Mouse (Mus musculus) neural tube, embryonic 13.5 days (tissue): ENCODE measurements around the gene Napb. TPM values are rescaled to one million over a fixed set of nuclear protein-coding genes. Genes with fewer than 3 reads are reported as not detected.

Experiments used
- ATAC-seq: fragments of 200-750 bp; cut with Nextera tagmentation; 2 replicates; pipeline ENCODE4 v1.8.0; 2017; ENCODE audit warnings: low read depth, mild to moderate bottlenecking, moderate TSS enrichment, moderate library complexity
- H3K27ac ChIP-seq: fragments of 300-500 bp; sonication (generic); replicated peaks from 2 replicates; pipeline ENCODE4 v1.5.1; 2015; ENCODE audit warnings: moderate library complexity, mild to moderate bottlenecking, inconsistent platforms
- H3K27me3 ChIP-seq: fragments of 300-500 bp; sonication (generic); 2 replicates; pipeline ENCODE4 v1.6.1; 2015; ENCODE audit warnings: mild to moderate bottlenecking, inconsistent platforms
- H3K36me3 ChIP-seq: fragments of 300-500 bp; sonication (generic); 2 replicates; pipeline ENCODE4 v1.6.1; 2015; ENCODE audit warnings: mild to moderate bottlenecking, inconsistent platforms
- H3K4me1 ChIP-seq: fragments of 300-500 bp; sonication (generic); replicated peaks from 2 replicates; pipeline ENCODE4 v1.6.1; 2015; ENCODE audit warnings: inconsistent platforms
- H3K4me2 ChIP-seq: fragments of 300-500 bp; sonication (generic); 2 replicates; pipeline ENCODE4 v1.6.1; 2015; ENCODE audit warnings: inconsistent platforms, mild to moderate bottlenecking, moderate library complexity
- H3K4me3 ChIP-seq: fragments of 300-500 bp; sonication (generic); 2 replicates; pipeline ENCODE4 v1.5.1; 2015; ENCODE audit warnings: mild to moderate bottlenecking, inconsistent platforms
- H3K9ac ChIP-seq: fragments of 300-500 bp; sonication (generic); 2 replicates; pipeline ENCODE4 v1.6.1; 2015; ENCODE audit warnings: moderate library complexity, mild to moderate bottlenecking, inconsistent platforms
- H3K9me3 ChIP-seq: fragments of 300-500 bp; sonication (generic); 2 replicates; pipeline ENCODE4 v1.6.1; 2016; ENCODE audit warnings: inconsistent platforms
- WGBS: fragments of 180-500 bp; shearing (Covaris S2); methylation state at CpG from one replicate; pipeline ENCODE4 v1.1.7; 2015; 5-methylcytosine and 5-hydroxymethylcytosine counted together
- polyA plus RNA-seq: library from polyadenylated mRNA; unstranded; fragments of >200 nt; fragmentation: Nextera tagmentation; extraction: Ambion mirVana; gene quantifications from 2 replicates; pipeline ENCODE4 v1.2.1, GENCODE M21; 2015

Gene Napb
- polyA plus RNA-seq, 1 experiment from 2014 or later = 50.0 TPM

- 95% methylated on average over 2 of the region's 2 CpGs for WGBS
- no peak overlapping the region for H3K4me3 ChIP-seq
- H3K27me3 ChIP-seq = no peaks in the 10 kb centered on the region
- H3K9me3 ChIP-seq = no peaks in the 10 kb centered on the region
- no peak overlapping the region for H3K4me2 ChIP-seq
- peaks cover 33% of the 10 kb centered on the region for H3K4me1 ChIP-seq
- peaks cover 59% of the 10 kb centered on the region for H3K36me3 ChIP-seq
- H3K27ac ChIP-seq = no peak overlapping the region
- no peak overlapping the region for H3K9ac ChIP-seq
- ATAC-seq = no peak
Measured at GRCm38 (mm10) chr2:148684972-148685371, 47.3 kb downstream of the Napb start.

GRCm38 (mm10) chr2:148683031-148683430 lies 49.2 kb downstream of the Napb start:
- no peak for ATAC-seq
- Histone ChIP-seq H3K27me3 (no peaks in the 10 kb centered on the region), H3K9ac (no peak overlapping the region), H3K4me3 (no peak overlapping the region), H3K9me3 (no peaks in the 10 kb centered on the region), H3K4me1 (peaks cover 51% of the 10 kb centered on the region), H3K36me3 (peaks cover 46% of the 10 kb centered on the region), H3K27ac (no peak overlapping the region), H3K4me2 (no peak overlapping the region)
- 94% methylated on average over 1 of the region's 1 CpGs for WGBS

- peaks cover 38% of the 10 kb centered on the region for H3K36me3 ChIP-seq
- peak overlapping the region; percentile 91 for H3K4me2 ChIP-seq
- H3K27ac ChIP-seq = peak overlapping the region; percentile 89
- no peaks in the 10 kb centered on the region for H3K27me3 ChIP-seq
- ATAC-seq = peak; percentile 59
- WGBS = 11% methylated on average over 17 of the region's 17 CpGs
- peak overlapping the region; percentile 74 for H3K4me3 ChIP-seq
- no peaks in the 10 kb centered on the region for H3K9me3 ChIP-seq
- H3K9ac ChIP-seq = peak overlapping the region; percentile 91
- H3K4me1 ChIP-seq = peaks cover 57% of the 10 kb centered on the region
Measured at GRCm38 (mm10) chr2:148681461-148681891, 50.8 kb downstream of the Napb start.

- Histone ChIP-seq H3K4me3 (peak within 1 kb of the TSS; percentile 74), H3K4me1 (peaks cover 55% of the 10 kb centered on the region), H3K4me2 (peak within 1 kb of the TSS; percentile 91), H3K27ac (peak within 1 kb of the TSS; percentile 89), H3K9ac (peak within 1 kb of the TSS; percentile 91), H3K36me3 (peaks cover 38% of the 10 kb centered on the region), H3K27me3 (no peaks in the 10 kb centered on the region), H3K9me3 (no peaks in the 10 kb centered on the region)
- ATAC-seq = peak; percentile 92
- under 1% methylated on average over 39 of the region's 39 CpGs for WGBS
Measured at GRCm38 (mm10) chr2:148680775-148681291, 51.4 kb downstream of the Napb start, which contains the start of gene Gzf1. Gzf1 (plus strand) TSS chr2:148681023.

GRCm38 (mm10) chr2:148679346-148679745 lies 52.9 kb downstream of the Napb start:
- H3K4me1 ChIP-seq = peaks cover 56% of the 10 kb centered on the region
- peaks cover 34% of the 10 kb centered on the region for H3K36me3 ChIP-seq
- H3K9ac ChIP-seq = peak overlapping the region; percentile 56
- H3K4me3 ChIP-seq = peak overlapping the region; percentile 22
- peak overlapping the region; percentile 91 for H3K4me2 ChIP-seq
- ATAC-seq = peak; percentile 3; the same call in 1 of the 2 replicates
- whole genome bisulfite sequencing = 4% methylated on average over 9 of the region's 9 CpGs
- no peaks in the 10 kb centered on the region for H3K9me3 ChIP-seq
- H3K27ac ChIP-seq = peak overlapping the region; percentile 89
- no peaks in the 10 kb centered on the region for H3K27me3 ChIP-seq

- H3K9me3 ChIP-seq = no peaks in the 10 kb centered on the region
- no peaks in the 10 kb centered on the region for H3K27me3 ChIP-seq
- peak; percentile 49 for ATAC-seq
- H3K4me3 ChIP-seq = peak overlapping the region; percentile 45
- H3K4me2 ChIP-seq = peak overlapping the region; percentile 91
- H3K4me1 ChIP-seq = peaks cover 68% of the 10 kb centered on the region
- WGBS = 4% methylated on average over 26 of the region's 26 CpGs
- H3K27ac ChIP-seq = peak overlapping the region; percentile 89
- peaks cover 24% of the 10 kb centered on the region for H3K36me3 ChIP-seq
- peak overlapping the region; percentile 71 for H3K9ac ChIP-seq
Measured at GRCm38 (mm10) chr2:148677801-148678200, 54.5 kb downstream of the Napb start.

- 1% methylated on average over 58 of the region's 58 CpGs for WGBS
Measured at GRCm38 (mm10) chr2:148672199-148673096, 59.8 kb downstream of the Napb start, which contains the start of gene Nxt1. Nxt1 (plus strand) TSS chr2:148672601.

GRCm38 (mm10) chr2:148663458-148663857 lies 68.8 kb downstream of the Napb start:
- Histone ChIP-seq H3K27ac (no peak overlapping the region), H3K9me3 (no peaks in the 10 kb centered on the region), H3K4me2 (no peak overlapping the region), H3K4me1 (no peaks in the 10 kb centered on the region), H3K4me3 (no peak overlapping the region), H3K27me3 (no peaks in the 10 kb centered on the region), H3K9ac (no peak overlapping the region), H3K36me3 (no peaks in the 10 kb centered on the region)
- 93% methylated on average over 1 of the region's 1 CpGs for WGBS
- no peak for ATAC-seq

More at GRCm38 (mm10) chr2:148672199-148673096, 59.8 kb downstream of the Napb start, which contains the start of gene Nxt1:
- peaks cover 27% of the 10 kb centered on the region for H3K4me1 ChIP-seq
- H3K4me3 ChIP-seq = peak within 1 kb of the TSS; percentile 81
- peak within 1 kb of the TSS; percentile 75 for H3K4me2 ChIP-seq
- peak; percentile 100 for ATAC-seq
- peaks cover 24% of the 10 kb centered on the region for H3K36me3 ChIP-seq
- peak within 1 kb of the TSS; percentile 82 for H3K27ac ChIP-seq
- H3K9me3 ChIP-seq = no peaks in the 10 kb centered on the region
- H3K9ac ChIP-seq = peak within 1 kb of the TSS; percentile 83
- no peaks in the 10 kb centered on the region for H3K27me3 ChIP-seq

GRCm38 (mm10) chr2:148654961-148655360 lies 77.3 kb downstream of the Napb start:
- Histone ChIP-seq H3K4me1 (peaks cover 17% of the 10 kb centered on the region), H3K9ac (no peak overlapping the region), H3K27me3 (no peaks in the 10 kb centered on the region), H3K4me2 (no peak overlapping the region), H3K36me3 (no peaks in the 10 kb centered on the region), H3K27ac (no peak overlapping the region), H3K4me3 (no peak overlapping the region), H3K9me3 (no peaks in the 10 kb centered on the region)
- 3% methylated on average over 3 of the region's 3 CpGs for WGBS
- peak; percentile 66; the same call in 1 of the 2 replicates for ATAC-seq

GRCm38 (mm10) chr2:148650587-148651357 lies 81.5 kb downstream of the Napb start:
- Histone ChIP-seq H3K27ac (peak overlapping the region; percentile 70), H3K4me2 (no peak overlapping the region), H3K9me3 (no peaks in the 10 kb centered on the region), H3K36me3 (no peaks in the 10 kb centered on the region), H3K4me3 (no peak overlapping the region), H3K4me1 (peaks cover 17% of the 10 kb centered on the region), H3K27me3 (no peaks in the 10 kb centered on the region), H3K9ac (no peak overlapping the region)
- ATAC-seq = peak; percentile 78
- WGBS = 17% methylated on average over 3 of the region's 3 CpGs

- no peak for ATAC-seq
Measured at GRCm38 (mm10) chr2:148644421-148645000, 87.8 kb downstream of the Napb start.

More at GRCm38 (mm10) chr2:148644421-148645000, 87.8 kb downstream of the Napb start:
- Histone ChIP-seq H3K36me3 (no peaks in the 10 kb centered on the region), H3K27ac (no peak overlapping the region), H3K27me3 (no peaks in the 10 kb centered on the region), H3K9me3 (no peaks in the 10 kb centered on the region), H3K9ac (no peak overlapping the region), H3K4me3 (no peak overlapping the region), H3K4me1 (no peaks in the 10 kb centered on the region), H3K4me2 (no peak overlapping the region)
- WGBS = 86% methylated on average over 6 of the region's 6 CpGs
